Comparison of ENCODE assay signal across 7 mouse cellular contexts in the genomic region with DNA sequence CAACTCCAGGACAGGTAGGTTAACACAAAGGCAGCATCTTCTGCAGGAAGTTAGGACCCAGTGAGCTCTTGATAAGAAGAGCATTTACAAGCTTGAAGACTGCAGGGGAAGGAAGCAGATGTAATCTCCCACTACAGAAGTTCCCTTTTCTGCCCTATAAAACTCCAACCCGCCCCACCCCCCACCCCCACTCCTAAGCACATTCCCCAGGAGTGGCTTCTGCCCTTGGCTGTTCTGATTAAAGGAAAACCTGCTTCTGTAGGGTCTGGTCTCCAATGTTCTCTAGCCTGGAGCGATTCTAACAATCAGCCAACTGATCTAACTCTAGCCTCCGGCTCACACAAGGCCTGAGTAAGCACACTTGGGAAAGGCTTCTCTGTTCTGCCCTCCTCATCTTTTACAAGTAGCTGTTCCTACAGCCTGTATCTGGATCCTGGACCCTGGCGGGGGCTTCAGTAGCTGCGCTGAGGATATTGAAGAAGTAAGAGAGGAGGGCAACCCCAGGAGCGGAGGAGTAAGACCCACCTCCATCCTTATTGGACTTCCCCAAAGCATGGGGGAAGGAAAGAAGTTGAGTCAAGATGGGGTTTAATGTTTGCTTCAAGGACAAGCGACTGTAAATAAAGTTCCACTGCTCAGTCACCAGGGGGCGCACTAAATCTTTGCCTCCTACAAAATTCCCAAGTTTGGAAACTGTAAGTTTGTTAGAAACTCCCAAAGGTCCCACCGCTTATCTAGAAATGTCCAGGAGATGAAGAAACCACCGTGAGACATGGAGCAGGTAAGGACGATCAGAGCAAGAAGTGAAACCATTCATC. TPM values are rescaled to one million over a fixed set of nuclear protein-coding genes. Genes with fewer than 3 reads are reported as not detected.
A peak's percentile ranks its signal among the peaks of the same experiment; 100 is the strongest.
DNase-seq lines count a peak whose midpoint lies in the region; TF ChIP-seq lines count a peak whose summit lies in the region.

No protein-coding gene starts in this region.

- peak overlapping the region; percentile 92 for H3K4me2 ChIP-seq in CH12.LX (ENCODE audit: insufficient read depth, low read depth, poor library complexity, severe bottlenecking)

- H3K36me3 ChIP-seq in CH12.LX (replicated peaks in 1 of 2; ENCODE audit: control insufficient read depth in 1 of 2, insufficient read depth in 1 of 2, low read length in 1 of 2): no peaks in the 10 kb centered on the region
- H3K36me3 ChIP-seq in small intestine, adult 2 months (ENCODE audit: control insufficient read depth, insufficient read depth, low read length): no peaks in the 10 kb centered on the region

- no peaks in the 10 kb centered on the region for H3K79me2 ChIP-seq in CH12.LX (replicated peaks; ENCODE audit: control insufficient read depth, extremely low read depth, insufficient read depth, poor library complexity, severe bottlenecking)

- TF ChIP-seq CTCF in CH12.LX (conservative IDR thresholded peaks at IDR 0.05 in 1 of 2, IDR thresholded peaks at IDR 0.05 in 1 of 2; ENCODE audit: low read depth in 2 of 2, low read length in 2 of 2): peak; percentile 75 to 82
- no peak for TF ChIP-seq CTCF in small intestine, adult 2 months (IDR thresholded peaks at IDR 0.05; ENCODE audit: extremely low read depth, insufficient read length, insufficient replicate concordance, low read depth, low read length)

- no peaks in the 10 kb centered on the region for H3K9me3 ChIP-seq in CH12.LX (replicated peaks; ENCODE audit: low read length)

- H3K4me3 ChIP-seq in CH12.LX (replicated peaks in 1 of 3; ENCODE audit: low read depth in 2 of 3, low read length in 2 of 3, poor library complexity in 1 of 3): peak overlapping the region in 2 of 3 experiments; percentile 23 to 42
- H3K4me3 ChIP-seq in small intestine, adult 2 months (ENCODE audit: low read depth, low read length): no peak overlapping the region

- DNase-seq in A20 (ENCODE audit: low read depth, low spot score) (peak; percentile 53), CH12.LX (ENCODE audit: extremely low read depth) (peak; percentile 45)
- DNase-seq in c-Kit-positive CD71-positive TER-119-negative erythroid progenitor cells, embryonic 14.5 days (ENCODE audit: low read depth): peak; percentile 15
- DNase-seq in gastrocnemius, postnatal 4 days (ENCODE audit: low spot score in 2 of 2): peak; percentile 31 to 58
- peak; percentile 27 for DNase-seq in kidney, postnatal 14 days
- peak; percentile 34 for DNase-seq in lung, postnatal 25 days (ENCODE audit: low spot score)

- no peak overlapping the region for H3K27ac ChIP-seq in CH12.LX (ENCODE audit: insufficient read depth, low read depth)
- peak overlapping the region; percentile 66; the same call in 1 of the 2 replicates for H3K27ac ChIP-seq in small intestine, adult 2 months (ENCODE audit: insufficient read depth, low read depth, low read length)

- peak overlapping the region; percentile 7; the same call in 1 of the 2 replicates for H3K9ac ChIP-seq in CH12.LX (ENCODE audit: insufficient read depth, low read depth)

- TF ChIP-seq POLR2A in CH12.LX (IDR thresholded peaks at IDR 0.05; ENCODE audit: low read depth, low read length): no peak
- TF ChIP-seq POLR2A in small intestine, adult 2 months (IDR thresholded peaks at IDR 0.05; ENCODE audit: low read depth, low read length): no peak

- peaks cover 0 to 14% of the 10 kb centered on the region in 2 experiments; a peak in 2 of 4 replicates for H3K4me1 ChIP-seq in CH12.LX (ENCODE audit: control insufficient read depth in 1 of 2, insufficient read depth in 2 of 2)
- no peaks in the 10 kb centered on the region; the same call in 1 of the 2 replicates for H3K4me1 ChIP-seq in small intestine, adult 2 months (ENCODE audit: control insufficient read depth, insufficient read depth, insufficient read length, low read length)

- TF ChIP-seq EP300 in CH12.LX (IDR thresholded peaks at IDR 0.05; ENCODE audit: low read length): no peak

- 19% methylated on average over 11 of the region's 11 CpGs for WGBS in small intestine, adult 2 months

- H3K27me3 ChIP-seq in CH12.LX (replicated peaks): no peaks in the 10 kb centered on the region
- H3K27me3 ChIP-seq in small intestine, adult 2 months (ENCODE audit: control insufficient read depth, insufficient read depth, low read length): 0 out of 2 replicates have a peak, but pooled peaks cover 2% of the 10 kb centered on the region

- peak; percentile 68 for TF ChIP-seq RAD21 in CH12.LX (IDR thresholded peaks at IDR 0.05; ENCODE audit: low read depth, low read length)

- in situ Hi-C loops in CH12.LX (cut with MboI; ENCODE audit: low pct_ligation_motif_present, low pct_unique_long_range_greater_than_20kb, low sequenced_read_pairs): loop anchor here (10.0 kb wide), 1 partner anchor 70 kb away; no protein-coding TSS in a partner anchor

- dilution Hi-C loops in CH12.LX (cut with MboI; ENCODE audit: extremely low pct_ligation_motif_present, extremely low pct_unique_long_range_greater_than_20kb, low sequenced_read_pairs): no loop called here

TF ChIP-seq in CH12.LX, 34 proteins besides CTCF, POLR2A, EP300 and RAD21:
- TF ChIP-seq SIN3A (IDR thresholded peaks at IDR 0.05; ENCODE audit: low read length): no peak
- TF ChIP-seq USF2 (conservative IDR thresholded peaks at IDR 0.05; ENCODE audit: low read depth, low read length): no peak
- 0 out of 2 replicates have a peak, but pooled peaks have one; percentile 16 for TF ChIP-seq MEF2A (IDR thresholded peaks at IDR 0.05; ENCODE audit: borderline replicate concordance, low read depth, low read length)
- TF ChIP-seq MAZ (IDR thresholded peaks at IDR 0.05; ENCODE audit: low read depth, low read length): no peak
- peak; percentile 88 for TF ChIP-seq SMC3 (IDR thresholded peaks at IDR 0.05; ENCODE audit: low read depth, low read length)
- no peak for TF ChIP-seq MAFK (IDR thresholded peaks at IDR 0.05; ENCODE audit: insufficient replicate concordance, low read length)
- 0 out of 2 replicates have a peak, but pooled peaks have one; percentile 47 for TF ChIP-seq RCOR1 (conservative IDR thresholded peaks at IDR 0.05; ENCODE audit: low read depth, low read length)
- no peak for TF ChIP-seq ELF1 (IDR thresholded peaks at IDR 0.05; ENCODE audit: low read depth, low read length)
- no peak for TF ChIP-seq MXI1 (IDR thresholded peaks at IDR 0.05; ENCODE audit: low read depth, low read length)
- peak; percentile 34 for TF ChIP-seq ZC3H11A (IDR thresholded peaks at IDR 0.05; ENCODE audit: low read depth, low read length)
- TF ChIP-seq POLR2AphosphoS2 (IDR thresholded peaks at IDR 0.05; ENCODE audit: low read depth, low read length): no peak
- TF ChIP-seq PAX5 (IDR thresholded peaks at IDR 0.05; ENCODE audit: low read length): no peak
- no peak for TF ChIP-seq TBP (conservative IDR thresholded peaks at IDR 0.05; ENCODE audit: low read depth, low read length)
- TF ChIP-seq ZNF384 (IDR thresholded peaks at IDR 0.05; ENCODE audit: low read depth, low read length): peak; percentile 31; the same call in 1 of the 2 replicates
- no peak for TF ChIP-seq ZMIZ1 (IDR thresholded peaks at IDR 0.05; ENCODE audit: low read depth, low read length)
- no peak for TF ChIP-seq ETS1 (conservative IDR thresholded peaks at IDR 0.05; ENCODE audit: low read depth, low read length)
- 0 out of 2 replicates have a peak, but pooled peaks have one; percentile 23 for TF ChIP-seq JUND (conservative IDR thresholded peaks at IDR 0.05; ENCODE audit: low read depth, low read length)
- no peak for TF ChIP-seq E2F4 (IDR thresholded peaks at IDR 0.05; ENCODE audit: insufficient replicate concordance, low read depth, low read length)

RNA-seq across cellular contexts. Expression of a gene that starts 36.6 kb away (rescaled TPM):
- not detected in 2 replicates for total RNA-seq in CH12.LX (2012; rRNA removed)
- not detected in 2 replicates for total RNA-seq in CH12.LX (2014; rRNA removed)
- polyA plus RNA-seq in CH12.LX (2012; ENCODE audit: insufficient read length, low read depth): not detected in 2 replicates
- total RNA-seq in gastrocnemius, postnatal 4 days (2021): under 1 TPM in 1 of 2 experiments, not detected in 1; 0.10 TPM
- polyA plus RNA-seq in small intestine, adult 2 months (2012; rRNA removed): 0.03 and 0.10 TPM in 2 replicates

RNA-seq across cellular contexts. Expression of a gene that starts 37.5 kb away (rescaled TPM):
- total RNA-seq in CH12.LX (2012; rRNA removed) (12.6 and 16.6 TPM in 2 replicates), CH12.LX (2014; rRNA removed) (21.5 and 22.7 TPM in 2 replicates)
- 31.3 and 32.3 TPM in 2 replicates for polyA plus RNA-seq in CH12.LX (2012; ENCODE audit: insufficient read length, low read depth)
- total RNA-seq in gastrocnemius, postnatal 4 days (2021): 10 to 100 TPM; 12.6 to 14.2 TPM
- polyA plus RNA-seq in small intestine, adult 2 months (2012; rRNA removed): 13.2 and 15.6 TPM in 2 replicates
